Comparison of ENCODE assay signal across 8 mouse cellular contexts in the genomic region with DNA sequence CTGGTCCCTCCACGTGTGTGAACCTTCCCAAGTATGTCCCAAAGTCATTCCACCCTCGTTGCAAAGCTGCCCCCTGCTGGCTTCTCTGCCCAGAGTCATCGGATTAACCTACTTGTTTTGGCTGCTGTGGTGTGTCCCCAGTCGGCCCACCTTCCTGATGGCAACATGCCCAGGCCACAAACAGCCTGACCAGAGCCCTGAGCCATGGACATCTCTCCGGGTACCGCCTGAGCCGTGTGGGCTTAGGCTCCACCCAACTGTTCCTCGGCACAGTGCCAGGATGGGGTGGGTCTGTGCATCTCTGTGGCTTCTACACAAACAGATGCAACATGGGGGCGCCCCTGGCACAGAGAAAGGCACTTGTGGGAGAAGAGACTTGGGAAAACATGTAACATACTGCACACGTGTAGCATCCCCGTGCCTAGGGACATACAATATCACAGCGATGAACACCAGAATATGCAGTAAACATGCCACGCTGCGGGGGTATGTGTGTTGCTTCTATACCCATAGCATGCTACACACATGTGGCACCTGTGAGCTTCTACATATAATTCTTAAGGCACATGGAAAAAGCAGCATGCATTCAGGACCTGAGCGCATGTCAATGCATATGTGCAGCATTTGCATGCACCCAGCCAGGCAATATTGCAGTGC. TPM values are rescaled to one million over a fixed set of nuclear protein-coding genes. Genes with fewer than 3 reads are reported as not detected.
DNase-seq lines count a peak whose midpoint lies in the region; ATAC-seq and TF ChIP-seq lines count a peak whose summit lies in the region.

No protein-coding gene starts in this region.

- no peak overlapping the region for H3K9ac ChIP-seq in forebrain, embryonic 11.5 days (ENCODE audit: low read length)
- peak overlapping the region; percentile 64; the same call in 1 of the 2 replicates for H3K9ac ChIP-seq in heart, embryonic 15.5 days
- H3K9ac ChIP-seq in stomach, postnatal 0 days (ENCODE audit: low read length), result no peak overlapping the region

- WGBS in forebrain, embryonic 11.5 days, result 3% methylated on average over 15 of the region's 15 CpGs
- WGBS in heart, embryonic 15.5 days, result 6% methylated on average over 15 of the region's 15 CpGs
- WGBS in stomach, postnatal 0 days, result 5% methylated on average over 15 of the region's 15 CpGs

- H3K4me2 ChIP-seq in forebrain, embryonic 11.5 days (ENCODE audit: low read depth, low read length, severe bottlenecking), result peak overlapping the region; percentile 97
- peak overlapping the region; percentile 99 for H3K4me2 ChIP-seq in heart, embryonic 15.5 days
- H3K4me2 ChIP-seq in stomach, postnatal 0 days (replicated peaks; ENCODE audit: low read depth), result peak overlapping the region; percentile 97

- TF ChIP-seq CTCF in C2C12 (IDR thresholded peaks at IDR 0.05; ENCODE audit: control insufficient read depth, insufficient read depth, insufficient read length), result peak; percentile 62
- TF ChIP-seq CTCF in bone marrow macrophage, adult 2 months (IDR thresholded peaks at IDR 0.05; ENCODE audit: low read depth, low read length), result peak; percentile 52; the same call in 1 of the 2 replicates
- peak; percentile 77 for TF ChIP-seq CTCF in stomach, postnatal 0 days (IDR thresholded peaks at IDR 0.05; ENCODE audit: low read depth)

- H3K79me2 ChIP-seq in C2C12 (ENCODE audit: control insufficient read depth, insufficient read depth), result no peaks in the 10 kb centered on the region

- no peak overlapping the region for H3K4me3 ChIP-seq in C2C12 (ENCODE audit: insufficient read depth, poor library complexity, severe bottlenecking)
- no peak overlapping the region for H3K4me3 ChIP-seq in bone marrow macrophage, adult 2 months (ENCODE audit: insufficient read depth, low read length)
- H3K4me3 ChIP-seq in forebrain, embryonic 11.5 days (ENCODE audit: low read depth, low read length), result peak overlapping the region; percentile 72
- H3K4me3 ChIP-seq in heart, embryonic 15.5 days, result peak overlapping the region; percentile 65
- peak overlapping the region; percentile 57 for H3K4me3 ChIP-seq in stomach, postnatal 0 days (ENCODE audit: low read depth, low read length)

- H3ac ChIP-seq in C2C12 (ENCODE audit: control insufficient read depth, insufficient read length, low read depth), result no peak overlapping the region

- H3K4me1 ChIP-seq in bone marrow macrophage, adult 2 months (ENCODE audit: control insufficient read depth, insufficient read depth, low read length), result no peaks in the 10 kb centered on the region
- peaks cover 38% of the 10 kb centered on the region for H3K4me1 ChIP-seq in forebrain, embryonic 11.5 days (replicated peaks; ENCODE audit: control insufficient read depth, insufficient read depth, low read length)
- peaks cover 43% of the 10 kb centered on the region for H3K4me1 ChIP-seq in heart, embryonic 15.5 days (replicated peaks)
- 0 out of 2 replicates have a peak, but pooled peaks cover 6% of the 10 kb centered on the region for H3K4me1 ChIP-seq in stomach, postnatal 0 days (replicated peaks; ENCODE audit: control insufficient read depth, insufficient read depth)

- DNase-seq in forebrain, embryonic 11.5 days (ENCODE audit: low spot score), result peak; percentile 82
- DNase-seq in kidney, postnatal 10 days, result peak; percentile 86
- DNase-seq in liver, result peak; percentile 47
- DNase-seq in naive thymus-derived CD4-positive, alpha-beta T cell, adult 2 months (ENCODE audit: low read depth), result peak; percentile 55
- DNase-seq in stomach, postnatal 0 days (ENCODE audit: low spot score), result peak; percentile 75

- peaks cover 63% of the 10 kb centered on the region for H3K27me3 ChIP-seq in C2C12 (ENCODE audit: control insufficient read depth, insufficient read depth, insufficient read length)
- H3K27me3 ChIP-seq in forebrain, embryonic 11.5 days (ENCODE audit: control insufficient read depth, insufficient read depth, low read length), result peaks cover 31% of the 10 kb centered on the region
- peaks cover 79% of the 10 kb centered on the region for H3K27me3 ChIP-seq in heart, embryonic 15.5 days
- no peaks in the 10 kb centered on the region for H3K27me3 ChIP-seq in stomach, postnatal 0 days (ENCODE audit: control insufficient read depth, insufficient read depth, low read length)

- H3K36me3 ChIP-seq in C2C12 (ENCODE audit: control insufficient read depth, insufficient read depth), result no peaks in the 10 kb centered on the region
- H3K36me3 ChIP-seq in forebrain, embryonic 11.5 days (ENCODE audit: control insufficient read depth, insufficient read depth, low read length), result no peaks in the 10 kb centered on the region
- H3K36me3 ChIP-seq in heart, embryonic 15.5 days, result no peaks in the 10 kb centered on the region
- H3K36me3 ChIP-seq in stomach, postnatal 0 days (ENCODE audit: control insufficient read depth, insufficient read depth, low read length), result no peaks in the 10 kb centered on the region

- no peaks in the 10 kb centered on the region for H3K9me3 ChIP-seq in forebrain, embryonic 11.5 days (ENCODE audit: control insufficient read depth, low read length)
- H3K9me3 ChIP-seq in heart, embryonic 15.5 days (replicated peaks), result no peaks in the 10 kb centered on the region
- no peaks in the 10 kb centered on the region for H3K9me3 ChIP-seq in stomach, postnatal 0 days (ENCODE audit: control insufficient read depth, low read length)

- H3K27ac ChIP-seq in bone marrow macrophage, adult 2 months (ENCODE audit: insufficient read depth, low read depth, low read length), result no peak overlapping the region
- no peak overlapping the region for H3K27ac ChIP-seq in forebrain, embryonic 11.5 days (ENCODE audit: low read depth, low read length)
- no peak overlapping the region for H3K27ac ChIP-seq in heart, embryonic 15.5 days
- no peak overlapping the region for H3K27ac ChIP-seq in stomach, postnatal 0 days (replicated peaks)

- H3K79me3 ChIP-seq in C2C12 (ENCODE audit: low read depth), result no peaks in the 10 kb centered on the region

- no peak for ATAC-seq in forebrain, embryonic 11.5 days (replicated peaks; ENCODE audit: low FRiP score)
- 0 out of 2 replicates have a peak, but pooled peaks have one; percentile 12 for ATAC-seq in heart, embryonic 15.5 days (replicated peaks; ENCODE audit: insufficient number of reproducible peaks, insufficient read depth, low FRiP score, low read depth)
- peak; percentile 33; the same call in 1 of the 2 replicates for ATAC-seq in stomach, postnatal 0 days (ENCODE audit: low FRiP score, low TSS enrichment)

- no peak for TF ChIP-seq POLR2A in bone marrow macrophage, adult 2 months (IDR thresholded peaks at IDR 0.05; ENCODE audit: borderline replicate concordance, low read depth, low read length)

- TF ChIP-seq EP300 in stomach, postnatal 0 days (optimal IDR thresholded peaks at IDR 0.05), result no peak

TF ChIP-seq in C2C12, 6 proteins besides CTCF, POLR2A, EP300 and RAD21:
- TF ChIP-seq CEBPB (IDR thresholded peaks at IDR 0.05; ENCODE audit: low read depth), result no peak
- TF ChIP-seq USF1 (IDR thresholded peaks at IDR 0.05; ENCODE audit: low read depth), result no peak
- no peak for TF ChIP-seq MAX (IDR thresholded peaks at IDR 0.05)
- TF ChIP-seq FOSL1 (IDR thresholded peaks at IDR 0.05; ENCODE audit: insufficient read depth, low read length, poor library complexity, severe bottlenecking), result no peak
- no peak for TF ChIP-seq MYOD1 (IDR thresholded peaks at IDR 0.05; ENCODE audit: control insufficient read depth, insufficient read length, low read depth)
- no peak for TF ChIP-seq MYOG (IDR thresholded peaks at IDR 0.05; ENCODE audit: control insufficient read depth, extremely low read depth, insufficient read length)

RNA-seq across cellular contexts. Expression of a gene that starts 0.8 kb away (rescaled TPM):
- 0.06 TPM for polyA plus RNA-seq in C2C12 (2012; fragmentation: generic; extraction: Trizol)
- not detected in 2 replicates for polyA plus RNA-seq in bone marrow macrophage, adult 2 months (2012; ENCODE audit: insufficient read depth, insufficient read length, missing spikeins)
- 3.6 and 8.2 TPM in 2 replicates for polyA plus RNA-seq in forebrain, embryonic 11.5 days (2014; fragmentation: Nextera tagmentation; extraction: Ambion mirVana)
- 1.3 and 2.2 TPM in 2 replicates for polyA plus RNA-seq in heart, embryonic 15.5 days (2015; fragmentation: Nextera tagmentation; extraction: Ambion mirVana)
- 0.49 and 0.83 TPM in 2 replicates for polyA plus RNA-seq in stomach, postnatal 0 days (2015; fragmentation: Nextera tagmentation; extraction: Ambion mirVana)

RNA-seq across cellular contexts. Expression of a gene that starts 54.8 kb away (rescaled TPM):
- 0.02 TPM for polyA plus RNA-seq in C2C12 (2012; fragmentation: generic; extraction: Trizol)
- polyA plus RNA-seq in bone marrow macrophage, adult 2 months (2012; ENCODE audit: insufficient read depth, insufficient read length, missing spikeins), result not detected in 2 replicates
- polyA plus RNA-seq in forebrain, embryonic 11.5 days (2014; fragmentation: Nextera tagmentation; extraction: Ambion mirVana), result 0.05 TPM in 1 of 2 replicates, not detected in the other
- 0.30 and 0.31 TPM in 2 replicates for polyA plus RNA-seq in heart, embryonic 15.5 days (2015; fragmentation: Nextera tagmentation; extraction: Ambion mirVana)
- polyA plus RNA-seq in stomach, postnatal 0 days (2015; fragmentation: Nextera tagmentation; extraction: Ambion mirVana), result not detected in 2 replicates

Comparison
In these comparisons a context has a peak if more than half of its experiments do, and no peak if none do; other contexts are left out.
1. H3K4me3 ChIP-seq: peak in forebrain, embryonic 11.5 days (single experiment), heart, embryonic 15.5 days (single experiment) and stomach, postnatal 0 days (single experiment); none in C2C12 (single experiment) and bone marrow macrophage, adult 2 months (single experiment).
2. Peak in every context shown above with its lines, with median percentiles within 50 percentile points of each other: CTCF ChIP-seq, DNase-seq and H3K4me2 ChIP-seq.